Mouse (Mus musculus) Patski (cell line): ENCODE measurements around the gene Csmd2. TPM values are rescaled to one million over a fixed set of nuclear protein-coding genes. Genes with fewer than 3 reads are reported as not detected.

Experiments used
- ATAC-seq: fragments of 100-300 bp; one replicate; pipeline ENCODE4 v1.8.0; 2021
- CTCF ChIA-PET: fragments of 350-600 bp; sonication (Branson Sonifier 250); formaldehyde crosslinking; loops from one replicate; lab custom pipeline; 2022; ENCODE audit warnings: inconsistent platforms; lab: Charles Lee
- POLR2A ChIA-PET: fragments of 350-600 bp; sonication (Branson Sonifier 250); formaldehyde crosslinking; loops from one replicate; lab custom pipeline; 2022; ENCODE audit warnings: antibody characterized with exemption, inconsistent platforms; lab: Charles Lee
- DNase-seq: peaks from one replicate; pipeline ENCODE4 v3.0.0-alpha.2; 2011; ENCODE audit warnings: low read depth, low spot score
- H3K27me3 ChIP-seq: fragments of 371-371 bp; one replicate; pipeline ENCODE4 v1.5.1; 2021
- CTCF ChIP-seq: fragments of 100-300 bp; IDR thresholded peaks from one replicate; pipeline ENCODE4 v1.5.1; 2021
- in situ Hi-C: fragments of 300-500 bp; cut with MboI; formaldehyde crosslinking; loops from 3 replicates; pipeline ENCODE4 v1.11.1; 2018; ENCODE audit warnings: low pct_unique_long_range_greater_than_20kb, mixed read lengths
- polyA plus RNA-seq: library from polyadenylated mRNA; unstranded; gene quantifications from one replicate; pipeline ENCODE4 v1.2.3, GENCODE M21; 2021

Csmd2 gene
- polyA plus RNA-seq, 1 experiment from 2014 or later: 0.03 TPM

- in situ Hi-C loops: no loop called here
- ChIA-PET POLR2A (no interaction called here), CTCF (no interaction called here)
These were observed 342.9 kb downstream of the Csmd2 start for GRCm38 (mm10) chr4:128330519-128330918.

GRCm38 (mm10) chr4:128340457-128340856, 352.8 kb downstream of the Csmd2 start:
- TF ChIP-seq CTCF: no peak
- no peaks in the 10 kb centered on the region for H3K27me3 ChIP-seq
- POLR2A ChIA-PET: no interaction called here
- in situ Hi-C loops: no loop called here
- CTCF ChIA-PET: no interaction called here
- ATAC-seq (no peak), DNase-seq (no peak)

More at GRCm38 (mm10) chr4:128330519-128330918, 342.9 kb downstream of the Csmd2 start:
- ATAC-seq (no peak), DNase-seq (no peak)
- no peaks in the 10 kb centered on the region for H3K27me3 ChIP-seq
- TF ChIP-seq CTCF: no peak

- CTCF ChIA-PET: no interaction called here
- no peak for DNase-seq
- in situ Hi-C loops: no loop called here
- POLR2A ChIA-PET: no interaction called here
- ATAC-seq: no peak
- H3K27me3 ChIP-seq: no peaks in the 10 kb centered on the region
- no peak for TF ChIP-seq CTCF
These were observed 353.7 kb downstream of the Csmd2 start for GRCm38 (mm10) chr4:128341315-128341714.

GRCm38 (mm10) chr4:128342208-128342607, 354.6 kb downstream of the Csmd2 start:
- CTCF ChIA-PET: no interaction called here
- ATAC-seq (no peak), DNase-seq (no peak)
- POLR2A ChIA-PET: no interaction called here
- H3K27me3 ChIP-seq: no peaks in the 10 kb centered on the region
- TF ChIP-seq CTCF: no peak
- in situ Hi-C loops: no loop called here

GRCm38 (mm10) chr4:128358751-128359150, 371.1 kb downstream of the Csmd2 start:
- H3K27me3 ChIP-seq: no peaks in the 10 kb centered on the region
- POLR2A ChIA-PET: no interaction called here
- TF ChIP-seq CTCF: no peak
- CTCF ChIA-PET: no interaction called here
- DNase-seq (no peak), ATAC-seq (no peak)
- in situ Hi-C loops: no loop called here

GRCm38 (mm10) chr4:128365851-128366250, 378.2 kb downstream of the Csmd2 start:
- ChIA-PET POLR2A (no interaction called here), CTCF (no interaction called here)
- in situ Hi-C loops: no loop called here
- H3K27me3 ChIP-seq: no peaks in the 10 kb centered on the region
- ATAC-seq: no peak
- no peak for DNase-seq
- TF ChIP-seq CTCF: no peak

GRCm38 (mm10) chr4:128368088-128368487, 380.4 kb downstream of the Csmd2 start:
- no peaks in the 10 kb centered on the region for H3K27me3 ChIP-seq
- ChIA-PET POLR2A (no interaction called here), CTCF (no interaction called here)
- ATAC-seq (no peak), DNase-seq (no peak)
- in situ Hi-C loops: no loop called here
- no peak for TF ChIP-seq CTCF

- H3K27me3 ChIP-seq: no peaks in the 10 kb centered on the region
- ChIA-PET POLR2A (no interaction called here), CTCF (no interaction called here)
- ATAC-seq: no peak
- TF ChIP-seq CTCF: no peak
- in situ Hi-C loops: no loop called here
- no peak for DNase-seq
These were observed 384.1 kb downstream of the Csmd2 start for GRCm38 (mm10) chr4:128371766-128372165.

- no peak for TF ChIP-seq CTCF
- in situ Hi-C loops: no loop called here
- H3K27me3 ChIP-seq: no peaks in the 10 kb centered on the region
- DNase-seq (no peak), ATAC-seq (no peak)
- ChIA-PET CTCF (no interaction called here), POLR2A (no interaction called here)
These were observed 385.5 kb downstream of the Csmd2 start for GRCm38 (mm10) chr4:128373196-128373595.

- H3K27me3 ChIP-seq: no peaks in the 10 kb centered on the region
- CTCF ChIA-PET: no interaction called here
- in situ Hi-C loops: no loop called here
- POLR2A ChIA-PET: no interaction called here
- DNase-seq (no peak), ATAC-seq (no peak)
- no peak for TF ChIP-seq CTCF
These were observed 386.4 kb downstream of the Csmd2 start for GRCm38 (mm10) chr4:128374051-128374450.

GRCm38 (mm10) chr4:128378946-128379345, 391.3 kb downstream of the Csmd2 start:
- no peak for TF ChIP-seq CTCF
- DNase-seq: no peak
- H3K27me3 ChIP-seq: no peaks in the 10 kb centered on the region
- in situ Hi-C loops: no loop called here
- ChIA-PET POLR2A (no interaction called here), CTCF (no interaction called here)
- no peak for ATAC-seq

- ATAC-seq (no peak), DNase-seq (no peak)
- H3K27me3 ChIP-seq: no peaks in the 10 kb centered on the region
- ChIA-PET POLR2A (no interaction called here), CTCF (no interaction called here)
- in situ Hi-C loops: no loop called here
- no peak for TF ChIP-seq CTCF
These were observed 393.7 kb downstream of the Csmd2 start for GRCm38 (mm10) chr4:128381331-128381730.
